Mouse (Mus musculus) embryonic facial prominence, embryonic 14.5 days (tissue): Measurements from ENCODE around the gene Zbtb17. TPM values are rescaled to one million over a fixed set of nuclear protein-coding genes. Genes with fewer than 3 reads are reported as not detected.

Source experiments
- ATAC-seq: fragments of 200-750 bp; cut with Nextera tagmentation; 2 replicates; pipeline ENCODE4 v1.8.0; 2017; ENCODE audit warnings: low read depth, moderate number of reproducible peaks, moderate TSS enrichment
- DNase-seq: peaks from one replicate; pipeline ENCODE4 v3.0.0-alpha.2; 2015; ENCODE audit warnings: low spot score
- H3K27ac ChIP-seq: fragments of 300-500 bp; sonication (generic); replicated peaks from 2 replicates; pipeline ENCODE4 v1.5.1; 2014; ENCODE audit warnings: low read depth, mild to moderate bottlenecking, low read length, moderate library complexity
- H3K27me3 ChIP-seq: fragments of 300-500 bp; sonication (generic); replicated peaks from 2 replicates; pipeline ENCODE4 v1.6.1; 2014; ENCODE audit warnings: low read length; ENCODE audit not compliant: control insufficient read depth, insufficient read depth
- H3K36me3 ChIP-seq: fragments of 300-500 bp; sonication (generic); 2 replicates; pipeline ENCODE4 v1.6.1; 2014; ENCODE audit warnings: low read length, mixed read lengths; ENCODE audit not compliant: control insufficient read depth, insufficient read depth
- H3K4me1 ChIP-seq: fragments of 300-500 bp; sonication (generic); 2 replicates; pipeline ENCODE4 v1.6.1; 2014; ENCODE audit warnings: antibody characterized with exemption, low read length; ENCODE audit not compliant: control insufficient read depth, insufficient read depth
- H3K4me2 ChIP-seq: fragments of 300-500 bp; sonication (generic); 2 replicates; pipeline ENCODE4 v1.6.1; 2014; ENCODE audit warnings: low read depth, mild to moderate bottlenecking, low read length, moderate library complexity, mixed read lengths
- H3K4me3 ChIP-seq: fragments of 300-500 bp; sonication (generic); 2 replicates; pipeline ENCODE4 v1.5.1; 2014; ENCODE audit warnings: low read depth, mild to moderate bottlenecking, low read length
- H3K9ac ChIP-seq: fragments of 300-500 bp; sonication (generic); 2 replicates; pipeline ENCODE4 v1.6.1; 2014; ENCODE audit warnings: low read depth, mild to moderate bottlenecking, low read length, moderate library complexity, mixed read lengths
- H3K9me3 ChIP-seq: fragments of 300-500 bp; sonication (generic); 2 replicates; pipeline ENCODE4 v1.6.1; 2016; ENCODE audit warnings: low read length; ENCODE audit not compliant: control insufficient read depth
- WGBS: fragments of 180-500 bp; shearing (Covaris S2); extraction: QIAGEN DNeasy Blood & Tissue Kit; methylation state at CpG from one replicate; pipeline ENCODE4 v1.1.7; 2014; 5-methylcytosine and 5-hydroxymethylcytosine counted together
- polyA plus RNA-seq: library from polyadenylated mRNA; unstranded; fragments of >200 nt; fragmentation: Nextera tagmentation; extraction: Ambion mirVana; gene quantifications from 2 replicates; pipeline ENCODE4 v1.2.1, GENCODE M21; 2014

Gene Zbtb17
- polyA plus RNA-seq, 1 experiment from 2014 or later, result 22.0 TPM

GRCm38 (mm10) chr4:141460481-141460880 is 16.0 kb downstream of the Zbtb17 start:
- no peak overlapping the region for H3K4me2 ChIP-seq

GRCm38 (mm10) chr4:141461088-141461487 is 16.6 kb downstream of the Zbtb17 start:
- WGBS, result 68% methylated on average over 12 of the region's 12 CpGs
- peak; percentile 41 for DNase-seq
- no peaks in the 10 kb centered on the region for H3K27me3 ChIP-seq
- no peak for ATAC-seq
- H3K36me3 ChIP-seq, result peaks cover 48% of the 10 kb centered on the region
- H3K9me3 ChIP-seq, result no peaks in the 10 kb centered on the region
- H3K9ac ChIP-seq, result no peak overlapping the region
- H3K4me3 ChIP-seq, result no peak overlapping the region
- H3K4me1 ChIP-seq, result peaks cover 6% of the 10 kb centered on the region
- H3K27ac ChIP-seq, result no peak overlapping the region
- no peak overlapping the region for H3K4me2 ChIP-seq

More at GRCm38 (mm10) chr4:141460481-141460880, 16.0 kb downstream of the Zbtb17 start:
- Histone ChIP-seq H3K27me3 (no peaks in the 10 kb centered on the region), H3K27ac (no peak overlapping the region), H3K36me3 (peaks cover 42% of the 10 kb centered on the region), H3K4me3 (no peak overlapping the region), H3K4me1 (peaks cover 6% of the 10 kb centered on the region), H3K9ac (no peak overlapping the region), H3K9me3 (no peaks in the 10 kb centered on the region)
- ATAC-seq (no peak), DNase-seq (no peak)
- 94% methylated on average over 4 of the region's 4 CpGs for WGBS

- peaks cover 53% of the 10 kb centered on the region for H3K36me3 ChIP-seq
- no peak overlapping the region for H3K4me3 ChIP-seq
- H3K4me1 ChIP-seq, result peaks cover 6% of the 10 kb centered on the region
- ATAC-seq (no peak), DNase-seq (no peak)
- 89% methylated on average over 12 of the region's 12 CpGs for WGBS
- no peak overlapping the region for H3K27ac ChIP-seq
- H3K27me3 ChIP-seq, result no peaks in the 10 kb centered on the region
- H3K9me3 ChIP-seq, result no peaks in the 10 kb centered on the region
- H3K4me2 ChIP-seq, result no peak overlapping the region
- no peak overlapping the region for H3K9ac ChIP-seq
Observed at GRCm38 (mm10) chr4:141461576-141461975, 17.1 kb downstream of the Zbtb17 start.

GRCm38 (mm10) chr4:141463472-141463871 is 19.0 kb downstream of the Zbtb17 start:
- DNase-seq, result no peak
- no peak for ATAC-seq
- peaks cover under 1% of the 10 kb centered on the region; the same call in 1 of the 2 replicates for H3K4me1 ChIP-seq
- 79% methylated on average over 12 of the region's 14 CpGs for WGBS
- H3K27ac ChIP-seq, result no peak overlapping the region
- H3K4me3 ChIP-seq, result no peak overlapping the region
- H3K9ac ChIP-seq, result no peak overlapping the region
- H3K9me3 ChIP-seq, result no peaks in the 10 kb centered on the region
- H3K36me3 ChIP-seq, result peaks cover 70% of the 10 kb centered on the region
- H3K27me3 ChIP-seq, result no peaks in the 10 kb centered on the region
- H3K4me2 ChIP-seq, result no peak overlapping the region

- H3K36me3 ChIP-seq, result peaks cover 82% of the 10 kb centered on the region
- H3K9ac ChIP-seq, result no peak overlapping the region
- H3K9me3 ChIP-seq, result no peaks in the 10 kb centered on the region
- no peak overlapping the region for H3K27ac ChIP-seq
- H3K4me2 ChIP-seq, result no peak overlapping the region
- H3K4me3 ChIP-seq, result no peak overlapping the region
- WGBS, result 75% methylated on average over 16 of the region's 16 CpGs
- DNase-seq (no peak), ATAC-seq (no peak)
- no peaks in the 10 kb centered on the region for H3K27me3 ChIP-seq
- H3K4me1 ChIP-seq, result no peaks in the 10 kb centered on the region
Observed at GRCm38 (mm10) chr4:141464722-141465121, 20.3 kb downstream of the Zbtb17 start.

- Histone ChIP-seq H3K9me3 (no peaks in the 10 kb centered on the region), H3K4me1 (no peaks in the 10 kb centered on the region), H3K36me3 (peaks cover 89% of the 10 kb centered on the region), H3K27me3 (no peaks in the 10 kb centered on the region), H3K4me2 (no peak overlapping the region), H3K4me3 (no peak overlapping the region), H3K9ac (no peak overlapping the region), H3K27ac (no peak overlapping the region)
- DNase-seq, result no peak
- 90% methylated on average over 33 of the region's 34 CpGs for WGBS
- ATAC-seq, result no peak
Observed at GRCm38 (mm10) chr4:141465512-141466288, 21.2 kb downstream of the Zbtb17 start.

- ATAC-seq, result no peak
- no peak overlapping the region for H3K4me3 ChIP-seq
Observed at GRCm38 (mm10) chr4:141466289-141466795, 21.9 kb downstream of the Zbtb17 start.

GRCm38 (mm10) chr4:141466844-141467580 is 22.6 kb downstream of the Zbtb17 start:
- Histone ChIP-seq H3K4me2 (no peak overlapping the region), H3K9me3 (0 out of 2 replicates have a peak, but pooled peaks cover 5% of the 10 kb centered on the region), H3K4me1 (no peaks in the 10 kb centered on the region), H3K27me3 (no peaks in the 10 kb centered on the region), H3K36me3 (peaks cover 98% of the 10 kb centered on the region), H3K4me3 (no peak overlapping the region), H3K27ac (no peak overlapping the region), H3K9ac (no peak overlapping the region)
- DNase-seq (no peak), ATAC-seq (no peak)
- WGBS, result 81% methylated on average over 15 of the region's 15 CpGs

More at GRCm38 (mm10) chr4:141466289-141466795, 21.9 kb downstream of the Zbtb17 start:
- H3K27me3 ChIP-seq, result no peaks in the 10 kb centered on the region
- no peak for DNase-seq
- H3K36me3 ChIP-seq, result peaks cover 95% of the 10 kb centered on the region
- 0 out of 2 replicates have a peak, but pooled peaks cover 2% of the 10 kb centered on the region for H3K9me3 ChIP-seq
- no peaks in the 10 kb centered on the region for H3K4me1 ChIP-seq
- no peak overlapping the region for H3K4me2 ChIP-seq
- no peak overlapping the region for H3K27ac ChIP-seq
- WGBS, result 87% methylated on average over 15 of the region's 16 CpGs
- no peak overlapping the region for H3K9ac ChIP-seq
